Mouse (Mus musculus) layer of hippocampus, postnatal 14 days (tissue): ENCODE measurements around the gene Gm21761. TPM values are rescaled to one million over a fixed set of nuclear protein-coding genes. Genes with fewer than 3 reads are reported as not detected.
"Not testable (repeated sequence)": the region's sequence is repeated elsewhere in the genome, so short reads cannot be mapped to it uniquely, and the experiment has no call there.

Source experiments
- DNase-seq, 2 experiments: peaks; one replicate each; pipeline ENCODE4 v3.0.0; 2021 to 2022; ENCODE audit warnings: low spot score in 2 of 2, mixed read lengths in 1 of 2
- long read RNA-seq, 2 experiments: library from polyadenylated mRNA; stranded (forward); transcript quantifications; one replicate each; pipeline ENCODE4 v2.0.0; 2021
- total RNA-seq, 2 experiments: library from RNA; stranded (reverse); gene quantifications; 2 replicates each; pipeline ENCODE4 v1.2.3; 2021

Gene Gm21761
- total RNA-seq: not detected
- long read RNA-seq, experiment 1: 0 reads
- long read RNA-seq, experiment 2: 0 reads

- not testable (repeated sequence) for DNase-seq
Measured at GRCm38 (mm10) chr13:119929172-119929571, at the start of gene Gm21761. Gene Gm21761, minus strand, starts transcription at chr13:119929272.

DNA sequence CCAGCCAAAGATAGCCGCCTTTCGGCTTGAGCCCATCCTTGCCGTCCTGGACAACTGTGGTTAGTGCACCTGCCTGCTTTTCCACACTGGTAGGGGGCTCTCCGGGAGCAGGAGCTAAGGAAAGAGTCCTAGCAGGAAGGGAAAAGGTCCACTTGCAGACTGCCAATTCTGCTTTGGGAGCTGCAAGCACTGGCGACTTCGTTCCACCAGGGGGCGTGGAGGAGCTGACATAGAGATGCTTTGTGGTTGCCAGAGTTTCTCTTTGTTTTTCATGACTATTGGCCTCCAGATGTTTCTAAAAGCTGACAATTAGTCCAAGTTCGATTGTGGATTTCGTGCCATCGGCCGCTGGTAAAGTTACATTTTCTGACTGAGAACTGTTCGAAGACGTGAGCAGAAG is 40.1 kb upstream of the Gm21761 start:
- DNase-seq: not testable (repeated sequence)

DNA sequence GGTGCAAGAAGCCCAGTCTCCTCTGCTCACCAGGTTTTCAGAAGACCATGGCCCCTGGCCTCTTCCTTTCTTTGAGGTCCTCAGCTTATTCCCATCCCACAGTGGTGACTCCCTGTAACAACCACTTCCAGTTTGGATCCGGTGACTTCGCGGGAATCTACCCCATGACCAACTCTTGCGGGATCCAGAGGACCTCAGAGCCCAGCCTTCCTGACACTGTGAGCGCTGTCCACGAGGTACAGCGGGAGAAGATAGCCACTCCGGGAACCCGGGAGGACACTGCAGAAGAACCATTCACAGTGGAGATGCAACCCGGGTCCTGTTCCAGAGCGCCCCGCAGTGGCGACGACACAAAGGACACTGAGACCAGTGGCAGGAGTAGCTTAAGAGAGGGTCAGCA is 39.1 kb upstream of the Gm21761 start:
- DNase-seq: not testable (repeated sequence)

DNA sequence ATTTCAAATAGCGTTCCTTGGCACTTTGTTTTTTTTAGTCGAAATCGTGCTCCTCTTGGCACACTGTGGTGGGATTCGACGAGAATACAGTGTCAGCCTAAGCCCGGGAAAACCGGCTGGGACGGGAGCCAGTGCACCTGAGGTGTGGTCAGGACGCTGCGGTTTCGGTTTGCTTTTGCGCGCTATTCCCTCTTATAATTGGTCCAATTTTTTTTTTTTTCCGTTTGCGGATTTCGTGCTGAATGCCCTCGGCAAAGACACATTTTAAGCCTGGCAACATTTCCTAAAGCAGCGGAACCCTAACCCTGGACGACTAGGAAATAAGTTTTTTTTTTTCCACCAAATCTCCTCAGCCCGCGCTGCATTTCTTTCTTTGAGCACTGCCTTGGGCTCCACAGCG is 36.9 kb upstream of the Gm21761 start:
- DNase-seq: peak in 1 of 2 experiments; percentile 2

DNA sequence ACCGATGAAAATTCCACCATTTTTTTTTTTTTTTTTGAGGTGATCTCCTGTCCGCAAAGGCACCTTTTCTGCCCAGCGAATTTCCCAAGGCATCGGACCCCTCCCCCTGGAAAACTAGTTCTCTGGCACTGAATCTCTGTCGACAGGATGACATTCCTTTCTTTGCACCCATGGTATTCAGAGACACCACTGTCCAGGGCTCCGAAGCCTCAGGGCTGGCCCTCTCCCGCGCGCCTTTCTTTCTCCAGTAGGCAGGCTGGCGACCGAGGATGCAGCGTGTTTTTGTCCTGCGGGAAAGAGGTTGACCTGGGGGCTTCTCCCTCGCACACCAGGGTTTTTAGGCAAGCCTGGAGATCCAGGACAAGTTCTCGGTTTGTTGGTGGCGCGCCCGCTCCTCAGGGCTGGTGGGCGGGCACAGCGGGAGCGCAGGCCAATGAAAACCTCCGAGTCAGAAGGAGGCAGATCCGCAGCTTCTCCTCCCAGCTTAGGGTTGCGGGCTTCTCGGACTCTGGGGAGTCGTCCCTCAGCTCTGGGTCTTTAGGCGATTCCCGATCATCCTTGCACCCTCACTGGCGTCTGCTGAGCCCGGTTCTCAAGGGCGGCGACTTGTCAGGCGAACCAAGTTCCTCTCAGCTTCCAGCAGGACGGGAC is 36.4 kb upstream of the Gm21761 start:
- not testable (repeated sequence) for DNase-seq

DNA sequence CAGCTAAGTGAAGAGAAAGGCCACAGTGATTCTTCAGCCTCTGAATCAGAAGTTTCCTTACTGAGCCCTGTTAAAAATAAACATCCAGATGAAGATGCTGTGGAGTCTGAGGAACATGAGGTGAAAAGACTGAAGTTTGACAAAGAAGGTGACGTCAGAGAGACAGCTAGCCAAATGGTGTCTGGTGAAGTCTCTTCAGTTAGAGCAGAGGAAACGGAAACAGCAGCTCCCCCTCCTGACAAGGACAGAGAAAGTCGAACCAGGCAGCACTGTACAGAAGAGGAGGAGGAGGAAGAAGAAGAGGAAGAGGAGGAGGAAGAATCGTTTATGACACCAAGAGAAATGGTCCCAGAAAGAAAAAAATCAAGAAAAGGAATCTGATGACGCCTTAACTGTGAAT is 33.8 kb upstream of the Gm21761 start:
- DNase-seq: not testable (repeated sequence)

GRCm38 (mm10) chr13:119955567-119955966 is 26.5 kb upstream of the Gm21761 start:
- not testable (repeated sequence) for DNase-seq

DNA sequence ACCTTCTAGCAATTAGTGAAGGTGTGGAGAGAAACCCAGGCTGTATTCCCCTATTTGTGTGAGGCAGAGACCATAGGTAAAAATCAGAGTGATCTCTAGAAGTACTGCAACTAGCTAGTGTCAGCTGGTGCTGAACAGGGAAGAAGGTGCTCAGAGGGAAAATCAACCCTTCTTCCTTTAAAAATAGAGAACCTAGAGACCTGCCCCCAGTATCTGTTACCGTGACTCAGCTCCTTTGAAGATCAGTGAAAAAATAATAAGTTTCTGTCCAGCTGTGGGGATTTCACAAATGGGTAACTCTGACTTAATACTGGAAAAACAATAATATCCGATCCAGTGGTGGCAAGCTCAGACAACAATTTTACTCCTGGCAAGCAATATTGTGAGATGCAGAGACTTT is 26.0 kb upstream of the Gm21761 start:
- not testable (repeated sequence) for DNase-seq

GRCm38 (mm10) chr13:119950706-119951105 is 21.6 kb upstream of the Gm21761 start, which contains the start of gene B020031M17Rik:
Gene B020031M17Rik, minus strand, starts transcription at chr13:119950806.
- DNase-seq: not testable (repeated sequence)

DNA sequence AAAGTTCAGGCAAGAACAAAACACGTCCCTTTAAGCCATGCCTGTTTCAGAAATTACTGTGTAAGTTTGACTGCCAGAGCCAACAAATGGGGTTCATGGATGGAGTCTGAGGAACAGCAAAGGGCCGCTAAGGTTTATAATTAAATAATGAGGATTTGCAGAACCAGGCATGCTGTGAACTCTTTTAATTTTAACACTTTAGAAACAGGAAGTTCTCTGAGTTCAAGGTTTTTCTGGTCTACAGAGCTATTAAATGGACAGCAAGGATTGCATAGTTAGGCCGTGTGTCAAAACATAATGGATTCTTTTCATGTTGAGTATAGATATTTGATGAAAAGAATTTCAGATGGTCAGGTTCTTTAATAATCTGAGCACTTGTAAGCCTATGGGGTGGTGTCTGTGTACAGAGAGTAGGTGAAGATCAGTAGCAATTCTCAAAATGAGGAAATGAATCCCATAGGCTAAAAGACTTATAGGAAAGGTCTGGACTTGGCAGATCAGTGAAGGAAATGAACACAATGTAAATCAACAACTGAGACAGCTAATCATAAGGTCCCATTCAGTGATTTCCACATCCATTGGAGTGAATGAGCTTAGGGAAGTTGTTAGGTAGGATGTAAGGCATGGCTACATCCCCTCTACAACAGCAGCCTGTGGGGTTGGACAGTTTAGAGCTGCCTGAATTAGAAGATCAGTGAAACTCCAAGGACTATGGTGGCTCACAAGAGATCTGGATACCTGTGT is 4.3 kb downstream of the Gm21761 start:
- not testable (repeated sequence) for DNase-seq

DNA sequence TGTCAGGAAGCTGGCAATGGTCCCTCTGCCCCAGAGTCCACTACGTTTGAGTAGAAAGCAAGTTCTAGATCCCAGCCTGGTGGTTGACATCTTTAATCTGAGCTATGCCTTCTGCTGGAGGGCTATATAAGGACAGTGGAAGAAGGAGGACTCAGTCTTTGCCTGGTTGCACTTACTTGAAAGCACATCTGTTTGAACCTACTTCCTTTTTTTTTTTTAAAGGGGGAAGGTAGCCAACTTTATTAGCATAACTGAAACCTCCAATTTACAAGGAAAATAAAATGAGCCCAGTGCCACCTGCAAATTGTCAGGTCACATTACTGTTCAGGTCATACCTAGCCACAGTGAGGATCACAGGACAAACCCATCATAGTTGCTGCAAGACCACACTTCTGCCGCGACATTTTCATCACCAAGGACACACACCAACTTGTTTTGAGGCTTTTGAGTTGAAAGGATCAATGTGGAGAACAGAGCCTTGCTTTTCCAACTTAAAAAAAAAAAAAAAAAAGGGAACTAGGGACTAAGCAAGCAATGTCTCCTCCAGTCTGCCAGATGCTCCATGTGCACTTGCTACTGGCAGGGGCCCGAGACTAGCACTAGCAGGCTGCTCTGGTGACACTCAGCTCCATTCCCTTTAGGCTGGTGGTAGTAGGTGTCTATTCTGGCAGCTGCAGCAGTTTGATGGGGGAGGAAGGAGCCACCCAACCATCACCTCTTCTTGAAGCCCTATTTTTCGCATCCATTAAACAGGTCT is 11.9 kb downstream of the Gm21761 start:
- DNase-seq: not testable (repeated sequence)

DNA sequence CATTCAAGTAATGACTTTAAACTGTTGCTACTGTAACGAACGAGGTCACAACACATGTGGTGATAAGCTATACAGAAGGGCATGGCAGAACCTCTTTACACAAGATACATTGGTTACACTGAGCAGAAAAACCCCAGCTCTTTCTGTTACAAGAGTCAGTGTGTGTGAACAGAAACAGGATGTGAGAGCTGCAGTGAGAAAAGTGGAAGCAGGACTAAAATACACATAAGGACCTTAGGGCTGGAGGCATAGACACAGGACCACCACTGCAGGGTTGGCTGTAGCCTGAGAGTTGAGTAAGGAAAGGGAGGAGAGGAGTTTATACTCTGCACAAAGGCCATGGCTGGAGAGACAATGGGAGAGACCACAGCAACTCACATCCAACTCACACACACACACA is 12.6 kb downstream of the Gm21761 start:
- not testable (repeated sequence) for DNase-seq

DNA sequence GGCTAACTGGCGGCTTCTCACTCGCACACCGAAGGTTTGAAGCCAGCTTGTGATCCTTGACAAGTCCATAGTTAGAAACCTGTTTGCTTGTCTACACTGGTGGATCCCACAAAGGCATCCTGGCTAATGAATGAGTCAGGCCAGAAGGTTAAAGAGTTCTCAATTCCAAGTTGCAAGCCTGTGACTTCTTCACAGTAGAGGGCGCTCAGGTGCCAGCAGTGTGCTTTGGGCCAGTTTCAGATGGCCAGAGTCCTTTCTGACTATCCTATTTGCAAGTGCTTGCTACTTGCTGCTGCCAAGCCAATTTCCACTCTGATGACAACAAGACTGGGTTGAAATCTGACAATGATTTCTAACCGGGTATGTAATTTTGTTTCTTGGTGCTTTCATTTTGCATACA is 30.5 kb downstream of the Gm21761 start:
- DNase-seq: not testable (repeated sequence)

- DNase-seq: not testable (repeated sequence)
Measured at GRCm38 (mm10) chr13:119894685-119895084, 34.4 kb downstream of the Gm21761 start, which contains the start of gene Tcstv1. Gene Tcstv1, minus strand, starts transcription at chr13:119894785.

GRCm38 (mm10) chr13:119886896-119887295 is 42.2 kb downstream of the Gm21761 start:
- DNase-seq: not testable (repeated sequence)

DNA sequence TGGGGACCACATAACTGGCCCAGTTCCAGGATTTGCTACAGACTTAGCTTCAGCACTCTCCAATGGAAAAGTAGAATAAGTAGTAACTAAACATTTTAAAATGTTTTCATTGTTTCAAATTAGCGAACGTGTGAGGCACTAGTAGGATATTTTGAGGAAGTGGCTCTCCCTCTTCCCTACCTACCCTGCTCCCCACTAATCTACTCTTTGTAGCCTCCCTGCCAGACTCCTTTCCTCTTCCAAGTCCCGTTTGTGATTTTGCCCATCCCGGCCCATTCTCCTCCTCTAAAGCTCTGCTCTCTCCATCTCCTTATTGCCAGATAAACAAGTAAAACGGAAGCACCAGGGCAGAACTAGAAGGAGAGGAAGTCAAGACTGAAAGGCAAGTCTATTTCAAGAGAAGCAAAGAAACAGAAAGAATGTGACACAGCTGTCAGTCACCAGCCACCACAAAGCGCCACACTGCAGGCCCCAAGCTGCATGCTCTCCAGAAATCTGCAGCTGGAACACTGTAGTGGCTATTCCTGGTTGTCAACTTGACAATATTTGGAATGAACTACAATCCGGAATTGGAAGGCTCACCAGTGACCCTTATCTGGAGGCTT is 64.6 kb downstream of the Gm21761 start:
- DNase-seq: not testable (repeated sequence)

DNA sequence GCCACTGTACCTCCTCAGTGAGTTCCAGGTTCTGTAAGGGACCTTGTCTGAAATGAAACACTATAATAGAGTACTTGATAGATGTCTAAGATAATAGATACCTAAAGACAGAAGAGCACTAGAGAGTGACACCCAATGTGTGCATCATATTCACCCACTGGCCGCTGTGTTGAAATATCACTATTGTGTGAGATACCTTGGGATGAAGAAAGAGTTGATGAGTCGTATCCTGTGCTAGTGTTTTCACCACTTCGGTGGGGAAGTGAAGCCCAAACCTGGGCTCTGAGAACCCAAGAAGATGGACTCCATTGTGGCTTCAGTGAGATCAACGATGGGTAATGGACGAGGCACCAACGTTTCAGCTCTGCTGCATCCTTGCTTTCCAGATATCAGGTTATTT is 66.7 kb downstream of the Gm21761 start:
- not testable (repeated sequence) for DNase-seq
